Mouse (Mus musculus) cerebellum, adult 8-10 months (tissue): Measurements from ENCODE around the gene Ciz1.

Source experiments
- DNase-seq: peaks from one replicate; pipeline ENCODE4 v3.0.0; 2022

Ciz1 gene

DNA sequence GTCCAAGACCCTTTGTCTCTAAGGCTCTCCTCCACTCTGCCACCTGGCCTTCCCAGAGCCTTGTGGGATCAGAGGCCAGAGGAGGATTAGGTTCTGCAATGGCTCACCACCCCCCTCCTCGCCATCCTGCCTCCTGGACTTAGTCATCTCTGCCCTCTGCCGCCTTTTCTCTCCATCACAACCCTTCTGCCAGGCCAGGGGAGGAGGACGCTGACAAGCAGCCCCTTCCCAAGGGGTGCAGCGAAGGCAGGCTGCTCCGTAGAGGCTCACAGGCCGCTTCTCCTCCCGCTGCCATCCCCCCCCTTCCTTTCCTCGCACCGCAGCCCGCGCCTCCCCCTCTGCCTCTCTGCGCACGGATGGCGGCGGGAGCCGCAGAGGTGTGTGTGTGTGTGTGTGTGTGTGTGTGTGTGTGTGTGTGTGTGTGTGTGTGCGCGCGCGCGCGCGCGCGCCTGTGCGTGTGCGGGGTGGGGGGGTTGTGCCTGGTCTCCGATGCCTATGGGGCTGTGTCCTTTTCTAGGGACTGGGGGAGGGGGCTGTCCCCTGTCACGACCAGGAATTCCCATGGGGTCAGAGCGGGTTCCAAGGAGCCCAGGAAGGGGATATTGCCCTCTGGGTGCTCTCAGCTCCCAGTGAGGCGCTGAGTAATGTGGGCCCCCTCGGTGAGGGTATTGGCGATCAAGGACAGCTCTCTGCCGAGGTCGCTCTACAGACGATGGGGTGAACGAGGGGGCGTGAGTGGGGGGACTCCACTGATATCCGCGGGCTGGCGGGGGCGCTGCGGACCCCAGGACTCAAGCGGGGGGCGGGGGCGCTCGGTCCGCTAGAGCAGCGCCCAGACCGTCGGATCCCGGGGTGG lies at the start of gene Ciz1:
Gene Ciz1, plus strand, starts transcription at position 177 of the 856 bp plus-strand sequence.
- peak; percentile 76 for DNase-seq

DNA sequence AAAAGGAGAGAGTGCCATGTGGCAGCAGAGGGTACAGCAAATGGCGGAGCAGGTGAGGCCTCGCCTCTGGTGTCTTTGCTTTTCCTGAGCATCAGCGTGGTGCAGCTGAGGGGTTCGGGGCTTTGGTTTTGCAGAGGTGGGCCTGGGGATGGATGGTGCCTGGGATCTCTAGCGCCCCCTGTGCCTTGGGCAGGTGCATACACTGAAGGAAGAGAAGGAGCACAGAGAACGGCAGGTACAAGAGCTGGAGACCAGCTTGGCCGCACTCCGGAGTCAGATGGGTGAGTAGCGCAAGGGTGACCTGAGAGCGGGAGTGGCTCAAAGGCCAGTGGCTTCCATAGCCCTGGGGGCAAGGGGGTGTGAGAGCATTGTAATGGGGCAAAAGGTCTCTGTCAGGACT lies 49.2 kb upstream of the Ciz1 start:
- no peak for DNase-seq

DNA sequence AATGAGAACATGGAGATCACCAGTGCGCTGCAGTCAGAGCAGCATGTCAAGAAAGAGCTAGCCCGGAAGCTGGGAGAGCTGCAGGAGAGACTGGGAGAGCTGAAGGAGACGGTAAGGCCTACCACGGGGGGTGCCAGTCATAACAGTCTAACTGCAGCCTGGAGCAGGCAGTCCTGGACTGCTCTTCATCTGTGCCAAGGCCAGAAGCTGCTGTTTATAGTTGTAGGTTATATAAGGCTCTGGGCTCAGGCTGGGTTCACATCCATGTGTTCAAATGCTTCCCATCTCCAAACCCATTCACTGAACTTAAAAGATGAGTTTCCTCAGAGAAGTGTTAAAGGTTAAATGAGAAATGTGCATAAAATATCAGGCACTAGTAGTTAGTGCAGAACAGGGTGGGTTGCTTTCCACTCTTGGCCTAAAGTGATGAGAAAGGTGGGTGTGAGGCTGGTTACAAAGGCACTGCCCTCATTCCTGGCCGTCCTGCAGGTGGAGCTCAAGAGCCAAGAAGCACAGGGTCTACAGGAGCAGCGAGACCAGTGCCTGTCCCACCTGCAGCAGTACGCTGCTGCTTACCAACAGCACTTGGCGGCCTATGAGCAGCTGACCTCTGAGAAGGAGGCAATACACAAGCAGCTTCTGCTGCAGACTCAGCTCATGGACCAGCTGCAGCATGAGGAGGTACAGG lies 47.8 kb upstream of the Ciz1 start:
- peak; percentile 81 for DNase-seq

DNA sequence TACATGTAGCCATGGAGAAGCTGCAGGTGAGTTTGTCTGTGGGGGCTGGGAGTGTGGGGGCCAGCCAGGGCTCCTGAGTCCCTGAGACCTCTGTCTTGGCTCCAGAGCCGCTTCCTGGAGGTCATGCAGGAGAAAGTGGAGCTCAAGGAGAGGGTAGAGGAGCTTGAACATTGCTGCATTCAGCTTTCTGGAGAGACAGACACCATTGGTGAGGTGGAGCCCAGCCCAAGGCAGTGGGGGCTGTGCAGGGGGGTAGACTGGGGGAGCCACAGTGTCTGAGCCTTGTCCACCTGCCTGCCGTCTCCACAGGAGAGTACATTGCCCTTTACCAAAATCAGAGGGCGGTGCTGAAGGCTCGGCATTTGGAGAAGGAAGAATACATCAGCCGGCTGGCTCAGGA lies 46.5 kb upstream of the Ciz1 start:
- no peak for DNase-seq

DNA sequence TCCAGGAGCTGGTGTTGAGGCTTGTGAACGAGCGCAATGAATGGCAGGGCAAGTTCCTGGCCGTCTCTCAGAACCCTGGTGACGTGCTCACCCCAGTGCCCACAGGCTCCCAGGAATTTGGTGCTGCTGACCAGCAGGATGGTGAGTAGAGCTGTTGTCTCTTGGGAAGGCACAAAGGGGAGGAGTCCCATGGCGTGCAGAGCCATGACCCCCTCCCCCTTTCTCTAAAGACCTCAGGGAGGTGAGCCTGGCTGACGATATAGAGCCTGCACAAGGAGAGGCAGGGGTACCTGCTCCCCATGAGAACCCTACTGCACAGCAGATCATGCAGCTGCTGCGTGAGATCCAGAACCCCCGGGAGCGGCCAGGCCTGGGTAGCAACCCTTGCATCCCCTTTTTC lies 46.0 kb upstream of the Ciz1 start:
- DNase-seq = peak; percentile 34

DNA sequence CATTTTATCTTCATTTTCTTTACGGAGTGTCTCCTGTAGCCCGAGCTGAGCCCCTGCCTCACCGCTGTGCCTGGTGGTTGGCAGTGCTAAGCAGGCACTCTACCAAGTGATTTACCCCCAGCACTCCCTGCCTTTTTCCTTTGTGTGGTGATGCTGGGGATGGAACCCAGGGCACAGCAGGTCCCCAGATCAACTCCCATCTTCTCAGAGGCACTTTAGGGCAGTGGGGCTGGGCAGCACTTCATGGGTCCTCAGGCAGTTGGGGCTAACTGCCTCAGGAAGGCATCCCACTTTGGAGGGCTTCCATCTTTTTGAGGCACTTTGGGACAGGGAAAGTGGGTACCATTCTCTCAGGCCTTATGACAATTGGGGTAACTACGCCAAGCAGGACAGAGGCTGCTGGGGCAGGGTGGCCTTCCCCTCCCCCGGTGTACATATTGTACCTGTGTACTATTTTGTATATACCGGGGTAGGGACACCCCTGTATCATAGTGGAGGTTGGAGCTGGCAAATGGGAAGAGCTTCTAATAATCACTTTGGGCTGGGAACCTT lies 44.8 kb upstream of the Ciz1 start:
- DNase-seq = no peak

DNA sequence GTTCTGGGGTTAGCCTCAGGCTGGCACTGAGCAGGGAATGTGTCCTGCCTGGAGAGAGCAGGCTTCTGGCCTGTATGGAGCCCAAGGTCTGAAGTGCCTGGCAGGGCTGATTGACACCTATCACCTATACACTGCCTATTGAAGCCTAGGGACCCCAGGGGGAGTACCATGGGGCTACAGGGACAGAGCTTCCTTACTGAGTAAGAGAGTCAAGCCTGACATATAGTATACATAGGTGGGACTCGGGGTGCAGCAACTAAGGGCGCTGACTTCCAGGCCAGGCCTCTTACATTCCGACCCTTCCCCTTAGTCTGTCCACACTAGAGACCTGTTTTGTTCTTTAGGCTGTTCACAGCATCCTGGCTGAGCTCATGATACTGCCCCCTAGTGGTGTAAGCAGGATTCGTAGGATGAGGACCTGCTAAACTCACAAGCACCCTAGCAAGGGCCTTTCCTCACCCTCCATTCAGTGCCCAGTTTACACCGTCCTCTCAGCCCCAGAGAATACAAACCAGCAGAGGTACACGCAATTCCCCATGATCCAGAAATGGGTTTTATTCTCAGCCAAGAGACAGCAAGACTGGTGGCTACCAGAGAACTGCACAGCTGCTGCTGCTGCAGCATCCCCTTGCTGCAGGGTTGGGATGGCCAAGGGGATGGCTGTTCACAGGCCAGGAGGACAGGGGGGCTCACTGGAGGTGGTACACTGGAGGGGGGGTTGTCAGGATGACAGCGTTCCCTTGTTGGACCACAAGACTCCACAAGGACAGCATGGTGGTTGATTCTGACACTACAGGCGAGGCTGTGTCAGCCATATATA lies 44.0 kb upstream of the Ciz1 start:
- peak; percentile 82 for DNase-seq

DNA sequence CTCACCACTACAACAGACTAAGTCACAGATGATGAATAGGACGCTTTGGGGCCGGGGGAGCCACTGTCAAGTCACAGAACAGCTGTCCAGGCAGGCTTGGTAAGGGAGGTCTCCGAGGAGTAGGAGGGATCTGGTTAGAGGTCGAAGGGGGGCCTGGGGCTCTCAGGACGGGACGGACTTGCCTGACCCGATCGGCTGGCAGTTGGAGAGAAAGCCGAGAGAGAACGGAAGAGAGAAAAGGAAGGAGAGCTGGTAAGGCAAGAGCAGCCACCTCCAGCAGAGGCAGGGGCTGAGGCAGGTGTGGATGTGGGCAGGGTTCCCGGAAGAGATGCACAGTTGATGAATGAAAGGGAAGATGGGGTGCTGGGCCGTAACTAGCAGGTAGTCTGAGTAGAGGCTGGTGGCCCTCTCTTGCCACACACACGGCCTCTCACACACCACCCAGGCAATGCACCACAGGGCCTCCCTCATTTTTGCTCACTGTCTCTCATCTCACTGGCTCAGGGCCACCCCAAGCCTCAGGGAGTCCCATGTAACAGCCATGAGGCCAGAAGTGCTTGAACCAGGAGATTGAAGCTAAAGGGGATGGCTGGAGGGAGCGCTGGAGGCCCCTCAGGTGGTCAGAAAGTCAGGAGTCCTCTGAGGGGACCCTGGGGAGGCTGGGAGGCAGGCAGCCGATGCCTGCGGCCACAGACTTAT lies 43.1 kb upstream of the Ciz1 start:
- peak; percentile 51 for DNase-seq

DNA sequence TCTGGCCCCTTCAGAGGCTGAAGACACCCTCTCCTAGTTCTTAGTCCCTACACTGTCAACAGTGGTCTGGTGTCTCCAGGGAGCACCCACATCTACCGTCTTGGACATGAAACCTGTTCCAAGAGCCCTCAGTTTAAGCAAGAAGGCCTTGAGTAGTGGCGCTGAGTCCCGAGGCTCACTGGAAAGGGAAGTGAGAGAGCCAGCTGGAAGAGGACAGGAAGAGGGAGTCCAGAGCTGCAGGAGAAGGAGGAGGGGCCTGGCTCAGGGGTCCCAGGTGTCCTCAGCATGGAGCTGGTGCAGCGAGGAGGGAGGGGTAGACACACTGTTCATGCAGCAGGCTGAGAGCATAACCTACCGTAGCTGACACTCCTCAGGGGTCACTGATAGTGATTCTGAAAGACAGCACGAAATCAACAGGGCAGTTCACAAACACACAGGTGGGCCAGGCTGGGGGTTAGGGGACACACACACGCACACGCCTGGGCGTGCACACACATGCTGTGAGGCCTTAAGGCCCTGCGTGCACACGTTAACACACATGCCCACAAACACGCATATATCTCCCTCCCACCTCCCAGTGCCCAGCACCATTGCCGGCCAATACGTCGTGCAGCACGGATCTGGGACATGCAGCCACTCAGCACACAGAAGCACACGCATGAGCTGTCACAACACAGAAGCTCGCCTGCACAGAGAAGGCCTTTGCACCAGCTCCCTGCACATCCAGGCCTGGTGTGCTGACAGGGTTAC lies 41.9 kb upstream of the Ciz1 start:
- peak; percentile 30 for DNase-seq

DNA sequence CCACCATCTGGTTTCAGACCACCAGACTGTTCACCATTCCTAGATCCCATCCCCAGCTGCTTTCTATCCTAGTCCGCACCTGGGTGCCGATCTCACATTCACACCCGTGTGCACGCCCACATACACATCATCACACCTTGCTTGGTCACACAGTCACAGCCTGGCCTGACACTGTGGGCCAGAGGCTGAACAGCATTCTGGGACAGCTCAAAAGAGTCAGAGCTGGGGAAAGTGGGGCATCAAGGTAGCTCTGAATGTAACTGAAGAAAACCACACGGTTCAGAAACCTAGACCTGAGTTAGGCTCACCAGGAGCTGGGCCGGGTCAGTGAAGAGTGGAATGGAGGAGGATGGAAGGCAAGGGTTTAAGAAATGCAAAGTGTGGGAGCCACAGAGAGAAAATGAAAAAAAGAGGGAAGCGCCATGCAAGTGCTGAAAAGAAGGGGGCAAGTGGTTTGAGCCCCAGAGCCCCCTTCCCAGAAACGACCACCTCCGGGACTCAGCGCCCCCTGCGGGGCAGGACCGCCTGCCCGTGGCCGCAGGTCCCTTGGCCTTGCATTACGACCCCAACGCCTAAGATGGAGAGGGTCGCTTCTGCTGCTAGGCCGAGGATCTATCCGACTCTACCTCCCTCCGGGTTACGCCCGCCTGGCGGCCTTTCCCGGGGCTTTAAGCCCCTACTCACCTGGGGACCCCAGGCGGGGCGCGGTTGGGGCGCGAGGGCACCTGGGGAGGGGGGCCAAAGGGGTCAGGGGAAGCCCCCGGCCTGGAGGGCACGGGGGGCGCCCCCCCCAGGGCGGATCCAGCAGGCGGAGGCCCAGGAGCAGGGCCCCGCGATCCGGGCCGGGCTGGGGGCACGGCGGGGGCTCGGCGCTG lies 40.4 kb upstream of the Ciz1 start:
- DNase-seq = peak; percentile 33

DNA sequence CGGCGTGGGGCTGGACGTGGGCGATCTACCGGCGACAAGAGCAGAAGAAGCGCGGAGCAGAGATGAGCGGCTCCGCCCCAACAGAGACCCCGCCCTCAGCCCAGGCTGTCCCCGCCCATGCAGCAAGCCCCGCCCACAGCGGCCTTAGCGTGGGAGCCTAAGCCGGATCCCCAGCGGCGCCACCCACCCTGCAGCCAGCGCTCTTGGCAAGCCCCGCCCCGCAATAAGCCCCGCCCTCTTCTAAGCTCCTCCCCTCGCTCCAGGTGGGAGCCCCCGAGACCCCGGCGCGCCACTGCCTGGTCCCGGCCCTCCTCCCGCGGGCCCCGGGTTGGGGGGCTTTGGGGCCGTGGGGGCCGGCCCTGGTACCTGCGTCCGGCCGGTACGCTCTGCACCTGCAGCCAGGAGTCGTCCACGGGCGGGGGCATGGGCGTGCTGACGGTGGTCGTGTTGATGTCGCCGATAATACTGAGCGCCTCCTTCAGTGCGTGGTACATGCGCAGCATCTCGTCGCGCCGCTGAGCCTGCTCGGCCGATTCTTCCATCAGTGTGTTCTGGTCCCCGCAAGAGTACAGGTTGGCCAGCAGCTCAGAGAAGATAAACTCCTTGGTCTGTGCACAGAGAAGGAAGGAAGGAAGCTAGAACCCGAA lies 39.7 kb upstream of the Ciz1 start:
- peak; percentile 42 for DNase-seq

DNA sequence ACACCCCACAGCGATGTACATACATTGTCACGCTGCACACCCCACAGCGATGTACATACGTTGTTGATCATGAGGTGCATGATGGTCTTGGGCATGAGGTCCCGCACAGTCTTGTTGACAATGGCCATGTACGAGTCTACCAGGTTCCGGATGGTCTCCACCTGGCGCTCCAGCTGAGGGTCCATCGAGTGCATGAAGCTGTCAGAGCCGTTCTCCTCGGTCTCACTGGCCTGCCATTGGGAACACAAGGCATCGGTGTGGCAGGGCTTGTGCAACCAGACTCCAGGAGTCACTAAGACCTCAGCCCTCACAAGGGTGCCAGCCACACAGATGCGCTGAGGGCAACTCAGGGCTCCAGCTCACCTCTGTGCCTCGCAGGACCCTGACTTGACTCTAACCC lies 37.3 kb upstream of the Ciz1 start:
- DNase-seq = no peak

DNA sequence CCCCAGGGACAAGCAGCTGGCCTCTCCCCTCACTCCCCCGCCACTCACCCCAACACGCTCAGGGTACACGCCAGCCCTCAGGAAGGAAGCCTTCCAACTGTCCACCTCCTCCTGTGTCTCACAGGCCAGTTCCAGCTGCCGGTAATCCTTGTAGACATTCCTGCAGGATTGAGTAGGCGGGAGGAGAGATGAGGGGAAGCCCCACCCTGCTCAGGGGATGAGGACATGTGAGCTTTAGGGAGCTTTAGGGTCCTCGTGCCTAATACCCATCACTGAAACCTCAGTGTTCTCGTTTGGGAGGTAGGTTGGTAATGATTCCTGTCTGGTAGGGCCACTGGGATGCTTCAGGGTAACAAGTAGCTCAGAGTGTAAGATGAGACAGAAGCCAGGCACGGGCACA lies 36.4 kb upstream of the Ciz1 start:
- no peak for DNase-seq

DNA sequence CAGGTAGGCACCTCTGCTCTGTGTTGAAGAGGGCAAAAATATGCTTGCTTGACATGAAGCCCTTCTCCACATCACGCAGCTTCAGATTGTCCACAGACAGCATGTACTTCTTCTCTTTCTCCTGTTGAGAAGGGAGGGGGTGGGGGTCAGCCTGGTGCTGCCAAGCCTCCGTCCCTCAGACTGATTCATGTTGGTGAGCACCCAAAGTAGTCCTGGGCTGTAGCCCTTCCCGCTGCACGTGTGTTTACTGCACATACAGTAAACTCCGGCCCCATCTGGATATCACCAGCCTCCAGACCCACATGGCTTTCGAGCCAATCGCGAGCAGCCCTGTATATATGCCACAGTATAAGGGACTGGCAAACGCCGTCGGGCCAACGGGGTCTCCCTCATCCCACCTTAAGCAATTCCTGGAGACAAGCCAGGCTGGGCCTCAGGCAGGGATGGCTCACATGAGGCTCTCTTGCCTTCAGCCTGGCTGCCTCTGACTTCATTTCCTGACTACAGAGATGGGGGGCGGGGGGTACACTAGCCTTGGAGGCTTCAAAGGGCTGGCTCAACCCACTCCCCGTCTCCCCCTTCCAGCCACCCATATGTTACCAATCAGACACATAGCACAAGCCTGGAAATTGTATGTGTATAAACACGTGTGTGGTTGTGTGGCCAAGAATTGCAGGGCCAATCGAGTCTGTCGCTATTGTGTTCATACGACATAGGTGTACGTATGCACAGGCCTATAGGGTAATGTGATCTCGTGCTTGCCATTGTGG lies 35.1 kb upstream of the Ciz1 start:
- DNase-seq = no peak

DNA sequence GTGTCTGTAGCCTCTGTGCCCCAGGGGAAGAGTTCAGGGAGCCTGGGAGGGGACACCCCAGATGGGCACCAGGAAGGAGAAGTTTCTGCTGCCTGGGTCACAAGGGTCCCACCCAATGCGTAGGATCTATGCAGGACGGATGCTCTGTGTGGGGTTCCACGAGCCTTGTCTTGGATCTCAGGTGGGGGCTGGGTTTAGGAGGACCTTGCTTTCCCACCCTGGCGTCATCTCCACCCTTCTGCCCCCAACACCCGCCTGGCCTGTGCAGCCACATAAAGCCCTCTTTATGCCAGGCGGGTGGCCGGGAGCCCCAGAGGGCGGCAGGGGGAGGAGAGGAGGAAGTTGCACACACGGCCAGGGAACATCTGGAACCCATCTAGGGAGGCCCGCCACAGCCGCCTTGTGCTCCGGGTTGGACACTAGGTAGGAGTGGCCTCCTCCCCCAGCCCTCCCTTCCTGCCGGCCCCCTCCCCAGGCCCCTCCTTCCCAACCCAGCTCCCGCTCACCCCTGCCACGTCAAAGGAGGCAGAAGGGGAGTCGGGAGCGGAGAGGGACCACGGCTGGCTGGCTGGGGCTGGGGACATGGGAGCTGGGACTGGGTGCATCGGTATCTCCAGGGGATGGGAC lies 34.2 kb upstream of the Ciz1 start:
- no peak for DNase-seq

DNA sequence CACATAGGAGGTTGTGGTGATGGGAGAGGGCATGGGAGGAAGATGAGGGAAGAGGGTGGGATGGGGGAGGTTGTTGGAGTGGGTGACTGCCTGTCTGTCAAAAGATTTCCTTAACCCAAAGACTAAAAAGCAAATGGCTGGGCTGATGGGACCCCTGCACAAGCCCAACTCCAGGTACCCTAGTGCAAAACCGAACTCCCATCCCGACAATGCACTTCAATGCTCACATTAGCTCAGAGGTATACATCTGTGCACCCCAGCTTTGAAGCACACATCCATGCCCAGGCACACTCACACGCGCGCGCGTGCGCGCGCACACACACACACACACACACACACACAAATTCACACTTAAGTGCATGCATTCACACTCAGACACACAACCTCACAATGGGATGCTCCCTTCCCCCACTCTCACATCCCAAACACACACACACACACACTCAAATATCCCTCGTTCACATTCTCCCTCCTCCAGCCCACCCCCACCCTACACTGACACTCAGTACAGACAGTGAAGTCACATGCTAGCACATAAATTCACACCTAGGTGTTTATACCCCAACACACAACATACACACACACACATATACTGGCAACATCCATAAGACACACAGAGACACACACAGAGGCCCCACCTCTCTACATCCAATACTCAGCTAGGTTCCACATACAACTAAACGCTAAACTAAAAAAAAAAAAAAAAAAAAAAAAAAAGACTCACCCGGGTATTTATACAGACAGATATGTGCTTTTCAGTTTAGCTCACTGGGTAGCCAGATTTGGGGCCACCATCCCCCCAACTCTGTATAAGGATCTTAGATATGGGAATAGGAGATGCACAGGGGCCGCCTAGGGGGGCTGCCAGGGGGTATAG lies 33.2 kb upstream of the Ciz1 start:
- DNase-seq = no peak

DNA sequence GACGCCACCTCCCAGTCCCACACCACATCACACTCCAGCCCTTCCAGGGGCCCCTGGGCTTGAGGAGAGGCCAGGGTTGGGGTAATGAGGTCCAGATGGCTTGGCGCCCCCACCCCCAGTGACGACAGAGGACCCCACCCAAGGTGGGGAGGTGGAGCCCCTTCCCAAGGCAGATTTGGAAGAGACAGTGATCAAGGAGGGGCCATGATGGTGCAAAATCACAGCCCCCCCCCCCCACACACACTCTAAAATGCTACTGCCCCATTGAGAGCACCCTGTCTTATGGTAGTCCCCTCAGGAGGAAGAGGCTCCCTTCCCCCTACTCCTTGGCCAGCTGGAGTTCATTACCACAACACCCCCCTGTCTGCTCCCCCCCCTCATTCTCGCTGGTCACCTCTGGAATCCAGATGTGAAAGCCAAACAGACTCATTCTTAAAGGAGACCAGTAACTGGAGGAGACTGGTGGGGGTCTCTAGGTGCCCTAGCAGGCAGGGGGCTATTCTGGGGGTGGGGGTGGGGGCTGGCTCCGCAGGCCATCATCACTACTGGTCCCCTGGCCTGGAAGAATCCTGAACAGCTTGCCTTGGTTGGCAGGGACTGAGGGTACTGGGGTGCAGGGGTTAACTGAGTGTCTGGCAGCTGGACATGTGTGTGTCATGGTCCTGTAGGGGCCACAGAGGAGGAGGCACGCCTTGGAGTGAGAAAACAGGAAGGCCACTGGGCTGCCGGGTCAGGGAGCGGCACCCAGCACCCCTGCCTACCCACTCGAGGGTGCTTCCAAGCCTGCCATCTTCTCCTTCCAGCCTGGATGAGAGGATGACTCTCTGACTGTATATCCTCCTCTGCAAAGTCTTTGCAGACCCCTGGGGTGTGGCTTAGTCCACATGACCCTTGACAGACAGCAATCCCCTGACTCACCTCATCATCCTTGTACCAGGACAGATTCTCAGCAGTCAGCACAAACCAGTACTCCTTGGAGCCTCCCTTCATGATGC lies 32.2 kb upstream of the Ciz1 start:
- no peak for DNase-seq
